Mouse (Mus musculus): ENCODE measurements around the gene Exosc1.

DNA sequence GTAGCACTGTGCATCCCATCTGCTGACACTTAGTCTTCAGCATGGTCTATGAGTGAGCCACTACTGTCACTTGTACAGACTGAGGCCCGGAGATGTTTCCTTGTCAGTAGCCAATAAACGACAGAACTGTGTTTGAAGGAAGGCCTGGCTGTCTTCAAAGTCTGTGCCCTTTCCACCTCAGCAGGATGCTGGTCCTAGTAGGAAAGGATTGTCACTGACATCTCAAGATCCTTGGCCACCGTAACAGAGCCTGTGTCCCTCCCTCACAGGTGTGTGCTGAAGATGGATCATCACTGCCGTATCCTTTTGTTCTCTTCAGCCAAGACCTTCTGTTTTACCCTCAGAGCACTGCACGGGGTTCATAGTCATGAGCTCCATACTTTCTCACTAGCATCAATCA lies 5.3 kb upstream of the Exosc1 start:
- TF ChIP-seq GATA1 (IDR thresholded peaks at IDR 0.05; ENCODE audit: low read length): no peak
- TF ChIP-seq TAL1 (IDR thresholded peaks at IDR 0.05; ENCODE audit: low read length): no peak

Data from erythroblast, embryonic 14.5 days (primary cell).